Mouse (Mus musculus) neural tube, embryonic 15.5 days (tissue): ENCODE measurements around the gene Irak1. TPM values are rescaled to one million over a fixed set of nuclear protein-coding genes. Genes with fewer than 3 reads are reported as not detected.

Source experiments
- ATAC-seq: fragments of 200-750 bp; cut with Nextera tagmentation; 2 replicates; pipeline ENCODE4 v1.8.0; 2017; ENCODE audit warnings: mild to moderate bottlenecking, moderate TSS enrichment, moderate library complexity; ENCODE audit not compliant: low FRiP score
- H3K27ac ChIP-seq: fragments of 300-500 bp; sonication (generic); replicated peaks from 2 replicates; pipeline ENCODE4 v1.5.1; 2015; ENCODE audit warnings: mild to moderate bottlenecking, inconsistent platforms
- H3K27me3 ChIP-seq: fragments of 300-500 bp; sonication (generic); replicated peaks from 2 replicates; pipeline ENCODE4 v1.6.1; 2015; ENCODE audit warnings: inconsistent platforms
- H3K36me3 ChIP-seq: fragments of 300-500 bp; sonication (generic); 2 replicates; pipeline ENCODE4 v1.6.1; 2015; ENCODE audit warnings: inconsistent platforms
- H3K4me1 ChIP-seq: fragments of 300-500 bp; sonication (generic); 2 replicates; pipeline ENCODE4 v1.6.1; 2015; ENCODE audit warnings: inconsistent platforms
- H3K4me2 ChIP-seq: fragments of 300-500 bp; sonication (generic); 2 replicates; pipeline ENCODE4 v1.6.1; 2015; ENCODE audit warnings: inconsistent platforms, mild to moderate bottlenecking, moderate library complexity
- H3K4me3 ChIP-seq: fragments of 300-500 bp; sonication (generic); replicated peaks from 2 replicates; pipeline ENCODE4 v1.5.1; 2015; ENCODE audit warnings: mild to moderate bottlenecking, inconsistent platforms
- H3K9ac ChIP-seq: fragments of 300-500 bp; sonication (generic); replicated peaks from 2 replicates; pipeline ENCODE4 v1.6.1; 2015; ENCODE audit warnings: mild to moderate bottlenecking, inconsistent platforms
- H3K9me3 ChIP-seq: fragments of 300-500 bp; sonication (generic); replicated peaks from 2 replicates; pipeline ENCODE4 v1.6.1; 2016; ENCODE audit warnings: inconsistent platforms
- WGBS: fragments of 180-500 bp; shearing (Covaris S2); methylation state at CpG from one replicate; pipeline ENCODE4 v1.1.7; 2015; ENCODE audit warnings: mixed read lengths; 5-methylcytosine and 5-hydroxymethylcytosine counted together
- polyA plus RNA-seq: library from polyadenylated mRNA; unstranded; fragments of >200 nt; fragmentation: Nextera tagmentation; extraction: Ambion mirVana; gene quantifications from 2 replicates; pipeline ENCODE4 v1.2.1, GENCODE M21; 2015

Irak1 gene
- 42.3 and 51.5 TPM in 2 replicates for polyA plus RNA-seq

- WGBS, result 12% methylated on average over 58 of the region's 72 CpGs
- ATAC-seq, result peak; percentile 93
- peak within 1 kb of the TSS; percentile 54 for H3K4me3 ChIP-seq
Measured at GRCm38 (mm10) chrX:74023188-74024049, at the start of gene Irak1. Irak1 (minus strand) TSS chrX:74023918.

GRCm38 (mm10) chrX:74070794-74071193 is 47.1 kb upstream of the Irak1 start:
- no peak overlapping the region for H3K27ac ChIP-seq
- H3K4me3 ChIP-seq, result no peak overlapping the region
- H3K27me3 ChIP-seq, result no peaks in the 10 kb centered on the region
- H3K4me2 ChIP-seq, result no peak overlapping the region
- no peaks in the 10 kb centered on the region for H3K4me1 ChIP-seq
- ATAC-seq, result no peak
- H3K9ac ChIP-seq, result no peak overlapping the region
- no peaks in the 10 kb centered on the region for H3K9me3 ChIP-seq
- no peaks in the 10 kb centered on the region for H3K36me3 ChIP-seq

More at GRCm38 (mm10) chrX:74023188-74024049, at the start of gene Irak1:
- Histone ChIP-seq H3K9me3 (no peaks in the 10 kb centered on the region), H3K4me1 (peaks cover 15% of the 10 kb centered on the region), H3K27ac (peak within 1 kb of the TSS; percentile 87), H3K27me3 (no peaks in the 10 kb centered on the region), H3K4me2 (peak within 1 kb of the TSS; percentile 59), H3K9ac (peak within 1 kb of the TSS; percentile 69), H3K36me3 (no peaks in the 10 kb centered on the region)

GRCm38 (mm10) chrX:74067891-74068290 is 44.2 kb upstream of the Irak1 start:
- Histone ChIP-seq H3K27ac (no peak overlapping the region), H3K4me1 (no peaks in the 10 kb centered on the region), H3K36me3 (no peaks in the 10 kb centered on the region), H3K4me2 (no peak overlapping the region), H3K4me3 (no peak overlapping the region), H3K9ac (no peak overlapping the region), H3K9me3 (no peaks in the 10 kb centered on the region), H3K27me3 (no peaks in the 10 kb centered on the region)
- ATAC-seq, result no peak
- WGBS, result 78% methylated on average over 9 of the region's 9 CpGs

GRCm38 (mm10) chrX:74045107-74045506 is 21.4 kb upstream of the Irak1 start:
- Histone ChIP-seq H3K9me3 (no peaks in the 10 kb centered on the region), H3K27ac (no peak overlapping the region), H3K9ac (no peak overlapping the region), H3K27me3 (no peaks in the 10 kb centered on the region), H3K4me1 (no peaks in the 10 kb centered on the region), H3K4me3 (no peak overlapping the region), H3K4me2 (no peak overlapping the region), H3K36me3 (no peaks in the 10 kb centered on the region)
- 68% methylated on average over 1 of the region's 1 CpGs for WGBS
- no peak for ATAC-seq

- Histone ChIP-seq H3K27me3 (no peaks in the 10 kb centered on the region), H3K27ac (no peak overlapping the region), H3K36me3 (peaks cover 16% of the 10 kb centered on the region; the same call in 1 of the 2 replicates), H3K9me3 (no peaks in the 10 kb centered on the region), H3K4me2 (no peak overlapping the region), H3K9ac (no peak overlapping the region), H3K4me1 (no peaks in the 10 kb centered on the region), H3K4me3 (no peak overlapping the region)
- WGBS, result 82% methylated on average over 5 of the region's 5 CpGs
- no peak for ATAC-seq
Measured at GRCm38 (mm10) chrX:74037702-74038375, 14.1 kb upstream of the Irak1 start.

- no peak overlapping the region for H3K27ac ChIP-seq
- H3K4me1 ChIP-seq, result no peaks in the 10 kb centered on the region
- ATAC-seq, result no peak
- H3K36me3 ChIP-seq, result peaks cover 7% of the 10 kb centered on the region; the same call in 1 of the 2 replicates
- H3K4me3 ChIP-seq, result no peak overlapping the region
- 50% methylated on average over 1 of the region's 1 CpGs for WGBS
- H3K9me3 ChIP-seq, result no peaks in the 10 kb centered on the region
- no peaks in the 10 kb centered on the region for H3K27me3 ChIP-seq
- no peak overlapping the region for H3K9ac ChIP-seq
- H3K4me2 ChIP-seq, result no peak overlapping the region
Measured at GRCm38 (mm10) chrX:74030000-74030399, 6.3 kb upstream of the Irak1 start.

GRCm38 (mm10) chrX:74022795-74023187 is 927 bp downstream of the Irak1 start:
- Histone ChIP-seq H3K36me3 (no peaks in the 10 kb centered on the region), H3K9me3 (no peaks in the 10 kb centered on the region), H3K4me3 (peak overlapping the region; percentile 54), H3K27me3 (no peaks in the 10 kb centered on the region), H3K4me1 (peaks cover 15% of the 10 kb centered on the region), H3K4me2 (peak overlapping the region; percentile 59), H3K9ac (peak overlapping the region; percentile 69), H3K27ac (peak overlapping the region; percentile 87; the same call in 1 of the 2 replicates)
- WGBS, result 24% methylated on average over 6 of the region's 6 CpGs
- 0 out of 2 replicates have a peak, but pooled peaks have one; percentile 2 for ATAC-seq

- no peak overlapping the region for H3K4me3 ChIP-seq
- no peak overlapping the region for H3K4me2 ChIP-seq
- H3K9ac ChIP-seq, result no peak overlapping the region
- no peak overlapping the region for H3K27ac ChIP-seq
- H3K9me3 ChIP-seq, result no peaks in the 10 kb centered on the region
- H3K36me3 ChIP-seq, result no peaks in the 10 kb centered on the region
- 92% methylated on average over 1 of the region's 1 CpGs for WGBS
- no peak for ATAC-seq
- no peaks in the 10 kb centered on the region for H3K4me1 ChIP-seq
- H3K27me3 ChIP-seq, result no peaks in the 10 kb centered on the region
Measured at GRCm38 (mm10) chrX:74014597-74014996, 9.1 kb downstream of the Irak1 start.

- H3K4me3 ChIP-seq, result no peak overlapping the region
- no peaks in the 10 kb centered on the region for H3K27me3 ChIP-seq
- H3K9ac ChIP-seq, result no peak overlapping the region
- H3K9me3 ChIP-seq, result no peaks in the 10 kb centered on the region
- WGBS, result 28% methylated on average over 8 of the region's 8 CpGs
- H3K36me3 ChIP-seq, result no peaks in the 10 kb centered on the region
- no peak overlapping the region for H3K27ac ChIP-seq
- no peak overlapping the region for H3K4me2 ChIP-seq
- no peaks in the 10 kb centered on the region for H3K4me1 ChIP-seq
- no peak for ATAC-seq
Measured at GRCm38 (mm10) chrX:74008063-74008462, 15.7 kb downstream of the Irak1 start.

GRCm38 (mm10) chrX:74006401-74006800 is 17.3 kb downstream of the Irak1 start:
- Histone ChIP-seq H3K27me3 (no peaks in the 10 kb centered on the region), H3K9me3 (no peaks in the 10 kb centered on the region), H3K36me3 (no peaks in the 10 kb centered on the region), H3K4me3 (no peak overlapping the region), H3K4me2 (no peak overlapping the region), H3K9ac (no peak overlapping the region), H3K4me1 (no peaks in the 10 kb centered on the region), H3K27ac (no peak overlapping the region)
- no peak for ATAC-seq
- 81% methylated on average over 21 of the region's 21 CpGs for WGBS

- no peak for ATAC-seq
- WGBS, result 68% methylated on average over 2 of the region's 2 CpGs
Measured at GRCm38 (mm10) chrX:74003644-74004043, 20.1 kb downstream of the Irak1 start.

GRCm38 (mm10) chrX:74001024-74001423 is 22.7 kb downstream of the Irak1 start:
- no peak for ATAC-seq
- no peaks in the 10 kb centered on the region for H3K27me3 ChIP-seq
- no peaks in the 10 kb centered on the region for H3K36me3 ChIP-seq
- H3K4me2 ChIP-seq, result no peak overlapping the region
- no peaks in the 10 kb centered on the region for H3K9me3 ChIP-seq
- H3K4me1 ChIP-seq, result peaks cover 6% of the 10 kb centered on the region; the same call in 1 of the 2 replicates
- no peak overlapping the region for H3K27ac ChIP-seq
- H3K9ac ChIP-seq, result no peak overlapping the region
- H3K4me3 ChIP-seq, result no peak overlapping the region
- WGBS, result 95% methylated on average over 3 of the region's 3 CpGs

More at GRCm38 (mm10) chrX:74003644-74004043, 20.1 kb downstream of the Irak1 start:
- Histone ChIP-seq H3K4me2 (no peak overlapping the region), H3K4me1 (peaks cover 4% of the 10 kb centered on the region; the same call in 1 of the 2 replicates), H3K9ac (no peak overlapping the region), H3K27me3 (no peaks in the 10 kb centered on the region), H3K4me3 (no peak overlapping the region), H3K36me3 (no peaks in the 10 kb centered on the region), H3K27ac (no peak overlapping the region), H3K9me3 (no peaks in the 10 kb centered on the region)
